Mouse (Mus musculus) bone marrow macrophage, adult 2 months (primary cell): Measurements from ENCODE around the gene Pisd.

Source experiments
- CTCF ChIP-seq: IDR thresholded peaks from 2 replicates; pipeline ENCODE4 v1.5.1; 2012; ENCODE audit warnings: low read depth, mild to moderate bottlenecking, low read length, moderate library complexity
- POLR2A ChIP-seq: IDR thresholded peaks from 2 replicates; pipeline ENCODE4 v1.6.1; 2012; ENCODE audit warnings: mild to moderate bottlenecking, low read depth, low read length, borderline replicate concordance

- no peak for TF ChIP-seq CTCF
- TF ChIP-seq POLR2A: no peak
Measured at GRCm38 (mm10) chr5:32767636-32768373, 17.6 kb downstream of the Pisd start.
